Mouse (Mus musculus) heart, embryonic 11.5 days (tissue): ENCODE data around the gene Bzw1. TPM values are rescaled to one million over a fixed set of nuclear protein-coding genes. Genes with fewer than 3 reads are reported as not detected.
"Not testable (repeated sequence)": the region's sequence is repeated elsewhere in the genome, so short reads cannot be mapped to it uniquely, and the experiment has no call there.

Source experiments
- ATAC-seq: fragments of 200-750 bp; cut with Nextera tagmentation; replicated peaks from 2 replicates; pipeline ENCODE4 v1.8.0; 2017; ENCODE audit warnings: moderate library complexity; ENCODE audit not compliant: insufficient number of reproducible peaks, low FRiP score, low TSS enrichment
- H3K27ac ChIP-seq: fragments of 300-500 bp; sonication (generic); 2 replicates; pipeline ENCODE4 v1.5.1; 2014; ENCODE audit warnings: mild to moderate bottlenecking, low read depth, low read length
- H3K27me3 ChIP-seq: fragments of 300-500 bp; sonication (generic); 2 replicates; pipeline ENCODE4 v1.6.1; 2014; ENCODE audit warnings: mild to moderate bottlenecking, low read length, mixed read lengths; ENCODE audit not compliant: control insufficient read depth, insufficient read depth
- H3K36me3 ChIP-seq: fragments of 300-500 bp; sonication (generic); 2 replicates; pipeline ENCODE4 v1.6.1; 2014; ENCODE audit warnings: mild to moderate bottlenecking, low read length, moderate library complexity, mixed read lengths; ENCODE audit not compliant: control insufficient read depth, insufficient read depth
- H3K4me1 ChIP-seq: fragments of 300-500 bp; sonication (generic); 2 replicates; pipeline ENCODE4 v1.6.1; 2014; ENCODE audit warnings: low read length; ENCODE audit not compliant: control insufficient read depth, insufficient read depth
- H3K4me2 ChIP-seq: fragments of 300-500 bp; sonication (generic); 2 replicates; pipeline ENCODE4 v1.6.1; 2014; ENCODE audit warnings: mild to moderate bottlenecking, moderate library complexity
- H3K4me3 ChIP-seq: fragments of 300-500 bp; sonication (generic); 2 replicates; pipeline ENCODE4 v1.5.1; 2014; ENCODE audit warnings: low read depth, low read length
- H3K9ac ChIP-seq: fragments of 300-500 bp; sonication (generic); 2 replicates; pipeline ENCODE4 v1.6.1; 2014; ENCODE audit warnings: mild to moderate bottlenecking, low read depth, low read length, moderate library complexity
- H3K9me3 ChIP-seq: fragments of 300-500 bp; sonication (generic); replicated peaks from 2 replicates; pipeline ENCODE4 v1.6.1; 2016; ENCODE audit warnings: low read length; ENCODE audit not compliant: control insufficient read depth
- WGBS: fragments of 180-500 bp; shearing (Covaris S2); extraction: QIAGEN DNeasy Blood & Tissue Kit; methylation state at CpG from one replicate; pipeline ENCODE4 v1.1.7; 2014; ENCODE audit not compliant: insufficient replicate concordance; 5-methylcytosine and 5-hydroxymethylcytosine counted together
- polyA plus RNA-seq: library from polyadenylated mRNA; unstranded; fragments of >200 nt; fragmentation: Nextera tagmentation; extraction: Ambion mirVana; gene quantifications from 2 replicates; pipeline ENCODE4 v1.2.1, GENCODE M21; 2014

Gene Bzw1
- polyA plus RNA-seq, 1 experiment from 2014 or later, result 274 TPM

- Histone ChIP-seq H3K36me3 (no peaks in the 10 kb centered on the region), H3K4me3 (no peak overlapping the region), H3K9ac (no peak overlapping the region), H3K4me2 (no peak overlapping the region), H3K4me1 (no peaks in the 10 kb centered on the region), H3K27me3 (no peaks in the 10 kb centered on the region), H3K27ac (no peak overlapping the region), H3K9me3 (no peaks in the 10 kb centered on the region)
- 93% methylated on average over 12 of the region's 12 CpGs for WGBS
- ATAC-seq, result no peak
Measured at GRCm38 (mm10) chr1:58364551-58364950, 28.1 kb upstream of the Bzw1 start.

GRCm38 (mm10) chr1:58365829-58366228, 26.9 kb upstream of the Bzw1 start:
- 95% methylated on average over 3 of the region's 3 CpGs for WGBS
- ATAC-seq, result no peak

DNA sequence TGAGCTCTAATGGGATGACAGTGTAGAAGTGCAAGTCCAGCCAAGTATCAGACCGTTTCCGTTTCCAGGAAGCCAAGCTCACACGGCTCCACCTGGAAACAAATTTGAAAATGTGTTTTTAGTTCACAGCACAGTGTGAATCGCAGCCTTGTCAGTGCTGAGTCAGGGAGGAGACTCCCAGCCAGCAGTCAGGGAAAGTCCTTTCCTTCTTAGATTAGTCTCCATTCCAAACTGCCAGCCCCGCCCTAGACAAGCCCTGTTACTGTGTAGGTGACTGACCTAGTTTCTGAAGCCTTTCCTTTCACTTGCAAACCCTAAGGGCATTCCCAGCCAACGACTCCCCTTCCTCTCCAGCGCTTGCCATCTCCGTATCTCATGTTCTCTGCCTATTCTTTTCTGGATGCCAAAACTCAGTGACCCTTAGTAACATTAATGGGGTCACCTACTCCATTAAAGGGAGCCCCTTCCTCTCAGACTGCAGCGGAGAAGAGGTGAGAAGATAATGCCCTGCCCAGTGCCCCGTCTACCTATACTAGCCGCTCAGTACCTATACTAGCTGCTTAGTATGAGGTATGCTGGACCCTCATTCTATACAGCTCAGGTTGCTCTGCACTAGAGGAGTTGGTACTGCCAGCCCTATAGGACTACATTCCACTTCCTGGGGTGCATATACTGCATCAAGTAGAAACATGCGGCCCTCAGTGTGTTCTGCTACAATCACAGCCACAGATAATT, 25.8 kb upstream of the Bzw1 start:
- H3K36me3 ChIP-seq, result no peaks in the 10 kb centered on the region
- no peak for ATAC-seq
- no peak overlapping the region for H3K9ac ChIP-seq
- H3K4me3 ChIP-seq, result no peak overlapping the region
- H3K4me2 ChIP-seq, result no peak overlapping the region
- no peaks in the 10 kb centered on the region for H3K9me3 ChIP-seq
- H3K4me1 ChIP-seq, result no peaks in the 10 kb centered on the region
- no peak overlapping the region for H3K27ac ChIP-seq
- 75% methylated on average over 12 of the region's 12 CpGs for WGBS
- no peaks in the 10 kb centered on the region for H3K27me3 ChIP-seq

More at GRCm38 (mm10) chr1:58365829-58366228, 26.9 kb upstream of the Bzw1 start:
- Histone ChIP-seq H3K9ac (no peak overlapping the region), H3K4me2 (no peak overlapping the region), H3K4me1 (no peaks in the 10 kb centered on the region), H3K9me3 (no peaks in the 10 kb centered on the region), H3K36me3 (no peaks in the 10 kb centered on the region), H3K4me3 (no peak overlapping the region), H3K27me3 (no peaks in the 10 kb centered on the region), H3K27ac (no peak overlapping the region)

DNA sequence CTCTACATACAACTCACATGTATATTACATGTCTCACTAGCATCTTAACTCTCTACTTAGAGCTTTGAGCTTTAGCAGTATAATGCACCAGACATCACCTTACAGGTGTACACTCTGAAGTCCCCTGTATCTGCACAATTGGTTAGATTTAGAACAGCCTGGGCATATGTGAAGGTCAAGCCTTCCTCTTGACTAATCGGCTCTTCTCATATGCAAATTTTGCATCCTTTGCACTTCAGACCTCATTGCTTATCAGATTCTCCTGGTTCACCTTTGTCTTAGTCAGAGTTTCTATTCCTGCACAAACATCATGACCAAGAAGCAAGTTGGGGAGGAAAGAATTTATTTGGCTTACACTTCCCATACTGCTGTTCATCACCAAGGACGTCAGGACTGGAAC, 23.0 kb upstream of the Bzw1 start:
- H3K4me3 ChIP-seq, result no peak overlapping the region
- ATAC-seq, result no peak
- no peak overlapping the region for H3K9ac ChIP-seq
- 67% methylated on average over 2 of the region's 2 CpGs for WGBS
- H3K27ac ChIP-seq, result no peak overlapping the region
- H3K4me1 ChIP-seq, result no peaks in the 10 kb centered on the region
- no peaks in the 10 kb centered on the region for H3K27me3 ChIP-seq
- no peaks in the 10 kb centered on the region for H3K9me3 ChIP-seq
- H3K4me2 ChIP-seq, result no peak overlapping the region
- H3K36me3 ChIP-seq, result no peaks in the 10 kb centered on the region

DNA sequence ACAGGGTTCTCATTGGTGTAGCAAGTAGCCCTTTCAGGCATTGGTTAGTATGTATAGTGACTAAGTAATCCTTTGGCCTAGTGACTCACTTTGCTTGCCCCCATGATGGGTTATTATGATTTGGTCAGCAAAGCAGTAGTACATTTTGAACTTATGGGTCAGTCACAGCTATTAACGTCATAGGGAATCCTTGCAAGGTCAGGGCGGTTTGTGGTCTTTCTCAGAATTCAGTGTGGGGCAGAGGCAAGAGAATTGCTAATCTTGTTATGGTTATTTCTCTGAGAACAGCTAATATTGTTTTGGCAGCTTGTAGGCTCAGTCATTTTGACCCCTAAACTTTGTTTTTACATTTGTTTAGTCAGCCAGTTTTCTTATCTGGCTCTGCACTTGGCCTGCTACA, 18.4 kb upstream of the Bzw1 start:
- H3K27ac ChIP-seq, H3K36me3 ChIP-seq, H3K27me3 ChIP-seq, H3K4me1 ChIP-seq, H3K9me3 ChIP-seq, ATAC-seq, H3K4me3 ChIP-seq, H3K9ac ChIP-seq, H3K4me2 ChIP-seq: not testable (repeated sequence)
- WGBS, result 74% methylated on average over 2 of the region's 2 CpGs

DNA sequence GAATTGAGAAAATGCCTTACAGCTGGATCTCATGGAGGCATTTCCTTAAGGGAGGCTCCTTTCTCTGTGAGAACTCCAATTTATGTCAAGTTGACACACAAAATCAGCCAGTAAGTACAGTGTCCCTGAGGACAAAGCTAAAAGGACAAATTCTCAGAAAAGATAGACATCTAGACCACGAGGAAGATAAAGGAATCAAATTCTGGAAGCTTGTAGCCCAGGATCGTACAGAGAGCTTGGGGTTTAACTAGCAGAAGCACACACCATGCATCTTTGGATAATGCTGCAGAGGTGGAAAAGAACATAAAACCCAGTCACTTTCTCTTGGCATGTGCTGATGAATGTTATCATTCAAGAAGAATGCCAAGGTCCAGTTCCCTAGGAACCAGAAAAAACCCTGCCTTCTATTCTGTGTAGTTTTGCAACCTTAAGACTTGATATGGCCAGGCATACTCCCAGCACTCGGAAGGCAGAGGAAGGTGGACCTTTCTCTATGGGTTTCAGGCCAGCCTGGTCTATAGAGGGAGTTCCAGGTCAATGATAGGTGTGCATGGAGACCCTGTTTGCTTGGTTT, 17.0 kb upstream of the Bzw1 start:
- no peaks in the 10 kb centered on the region for H3K27me3 ChIP-seq
- no peak overlapping the region for H3K9ac ChIP-seq
- ATAC-seq, result no peak
- no peak overlapping the region for H3K27ac ChIP-seq
- H3K4me1 ChIP-seq, result no peaks in the 10 kb centered on the region
- no peaks in the 10 kb centered on the region for H3K36me3 ChIP-seq
- no peak overlapping the region for H3K4me2 ChIP-seq
- H3K4me3 ChIP-seq, result no peak overlapping the region
- 73% methylated on average over 3 of the region's 3 CpGs for WGBS
- no peaks in the 10 kb centered on the region for H3K9me3 ChIP-seq

- WGBS, result 62% methylated on average over 5 of the region's 5 CpGs
- H3K27ac ChIP-seq, result no peak overlapping the region
Measured at GRCm38 (mm10) chr1:58382586-58383281, 10.0 kb upstream of the Bzw1 start.

GRCm38 (mm10) chr1:58391421-58392267, 1.1 kb upstream of the Bzw1 start:
- Histone ChIP-seq H3K9me3 (no peaks in the 10 kb centered on the region), H3K27ac (peak overlapping the region; percentile 98)
- no peak for ATAC-seq

More at GRCm38 (mm10) chr1:58382586-58383281, 10.0 kb upstream of the Bzw1 start:
- ATAC-seq, result no peak
- Histone ChIP-seq H3K9ac (no peak overlapping the region), H3K27me3 (no peaks in the 10 kb centered on the region), H3K9me3 (no peaks in the 10 kb centered on the region), H3K4me1 (no peaks in the 10 kb centered on the region), H3K4me2 (no peak overlapping the region), H3K4me3 (no peak overlapping the region), H3K36me3 (no peaks in the 10 kb centered on the region)

More at GRCm38 (mm10) chr1:58391421-58392267, 1.1 kb upstream of the Bzw1 start:
- WGBS, result 41% methylated on average over 19 of the region's 19 CpGs
- Histone ChIP-seq H3K9ac (peak overlapping the region; percentile 98), H3K27me3 (no peaks in the 10 kb centered on the region), H3K36me3 (peaks cover 8% of the 10 kb centered on the region), H3K4me3 (peak overlapping the region; percentile 95), H3K4me2 (peak overlapping the region; percentile 78), H3K4me1 (peaks cover 9% of the 10 kb centered on the region)
